26 mouse cellular contexts compared by ENCODE assay signal in genomic region chr2:18917838-18918237, GRCm38 (mm10).
DNase-seq lines count a peak whose midpoint lies in the region; ATAC-seq and TF ChIP-seq lines count a peak whose summit lies in the region.
"Had no signal": no experiment of that assay in that cellular context is flagged by ENCODE, and none has a peak within 500 bp of the region (broad histone marks: within the 10 kb centered on the region; RNA-seq: fewer than 3 reads in every experiment).

No protein-coding gene starts in this region.

- TF ChIP-seq EP300 in MEL (IDR thresholded peaks at IDR 0.05; ENCODE audit: low read depth in 1 of 2, low read length in 2 of 2), result peak; percentile 50 to 75; a peak in 3 of 4 replicates

- ATAC-seq in liver, embryonic 13.5 days (ENCODE audit: low read depth), result peak; percentile 59; the same call in 1 of the 2 replicates
- peak; percentile 65 for ATAC-seq in liver, embryonic 16.5 days (ENCODE audit: low read depth)
- no peak for ATAC-seq in hindbrain, embryonic 16.5 days
- ATAC-seq: forebrain, embryonic 14.5 days; forebrain, postnatal 0 days had no signal

- 0 out of 2 replicates have a peak overlapping the region, but pooled peaks have one; percentile 27 for H3K27ac ChIP-seq in MEL (ENCODE audit: control insufficient read depth, low read depth, low read length)
- H3K27ac ChIP-seq in liver, embryonic 13.5 days, result peak overlapping the region; percentile 66
- peak overlapping the region; percentile 73 for H3K27ac ChIP-seq in liver, embryonic 16.5 days (ENCODE audit: low read length)
- no peak overlapping the region for H3K27ac ChIP-seq in hindbrain, embryonic 16.5 days (ENCODE audit: low read depth, low read length)
- H3K27ac ChIP-seq in embryonic facial prominence, embryonic 10.5 days (replicated peaks), result no peak overlapping the region
- no peak overlapping the region for H3K27ac ChIP-seq in left cerebral cortex, adult 2 months
- H3K27ac ChIP-seq: embryonic facial prominence, embryonic 12.5 days; embryonic facial prominence, embryonic 15.5 days; gastrocnemius, adult 2 months; heart, embryonic 15.5 days; hindbrain, embryonic 14.5 days had no signal

- H3K9ac ChIP-seq in MEL (ENCODE audit: control insufficient read depth, low read depth, low read length, poor library complexity, severe bottlenecking), result no peak overlapping the region
- peak overlapping the region; percentile 0; the same call in 1 of the 2 replicates for H3K9ac ChIP-seq in liver, embryonic 13.5 days
- peak overlapping the region; percentile 24; the same call in 1 of the 2 replicates for H3K9ac ChIP-seq in liver, embryonic 16.5 days (ENCODE audit: low read depth, low read length)
- no peak overlapping the region for H3K9ac ChIP-seq in hindbrain, embryonic 16.5 days (ENCODE audit: low read depth, low read length)
- H3K9ac ChIP-seq: embryonic facial prominence, embryonic 12.5 days; embryonic facial prominence, embryonic 15.5 days; forebrain, postnatal 0 days; heart, embryonic 12.5 days; heart, embryonic 15.5 days; hindbrain, embryonic 14.5 days had no signal

- H3K79me2 ChIP-seq in MEL (ENCODE audit: control insufficient read depth, insufficient read depth, low read length, poor library complexity), result peaks cover 4% of the 10 kb centered on the region

- TF ChIP-seq POLR2A in MEL (IDR thresholded peaks at IDR 0.05; ENCODE audit: control insufficient read depth in 1 of 2, insufficient read depth in 1 of 2, low read depth in 1 of 2, low read length in 2 of 2, poor library complexity in 1 of 2), result no peak

- H3K4me1 ChIP-seq in MEL (ENCODE audit: control insufficient read depth in 1 of 2, insufficient read depth in 2 of 2, low read length in 2 of 2), result peaks cover 14 to 25% of the 10 kb centered on the region in 2 experiments
- peaks cover 86% of the 10 kb centered on the region for H3K4me1 ChIP-seq in liver, embryonic 13.5 days (replicated peaks)
- H3K4me1 ChIP-seq in liver, embryonic 16.5 days (ENCODE audit: control insufficient read depth, low read depth, low read length), result peaks cover 46% of the 10 kb centered on the region
- peaks cover 3% of the 10 kb centered on the region for H3K4me1 ChIP-seq in hindbrain, embryonic 16.5 days (ENCODE audit: control insufficient read depth, insufficient read depth, low read depth, low read length)
- peaks cover 62% of the 10 kb centered on the region for H3K4me1 ChIP-seq in embryonic facial prominence, embryonic 10.5 days

- intact Hi-C loops in left cerebral cortex, adult 2 months (cut with DNase I), result no loop called here

- H3K36me3 ChIP-seq in MEL (ENCODE audit: control insufficient read depth in 1 of 2, insufficient read depth in 2 of 2, low read length in 2 of 2), result peaks cover 0 to 29% of the 10 kb centered on the region in 2 experiments; a peak in 2 of 4 replicates
- H3K36me3 ChIP-seq in liver, embryonic 13.5 days, result no peaks in the 10 kb centered on the region
- H3K36me3 ChIP-seq in liver, embryonic 16.5 days (ENCODE audit: control insufficient read depth, insufficient read depth), result no peaks in the 10 kb centered on the region
- no peaks in the 10 kb centered on the region for H3K36me3 ChIP-seq in hindbrain, embryonic 16.5 days (ENCODE audit: control insufficient read depth, insufficient read depth, low read length)
- H3K36me3 ChIP-seq in embryonic facial prominence, embryonic 10.5 days (replicated peaks), result no peaks in the 10 kb centered on the region
- H3K36me3 ChIP-seq: embryonic facial prominence, embryonic 12.5 days; embryonic facial prominence, embryonic 15.5 days; heart, embryonic 12.5 days; heart, embryonic 15.5 days had no signal

- no peaks in the 10 kb centered on the region for H3K27me3 ChIP-seq in MEL (ENCODE audit: control insufficient read depth in 1 of 2, insufficient read depth in 2 of 2, low read length in 2 of 2)
- no peaks in the 10 kb centered on the region for H3K27me3 ChIP-seq in liver, embryonic 13.5 days
- H3K27me3 ChIP-seq in liver, embryonic 16.5 days (ENCODE audit: control insufficient read depth, insufficient read depth, low read depth, low read length), result no peaks in the 10 kb centered on the region
- H3K27me3 ChIP-seq in hindbrain, embryonic 16.5 days (replicated peaks; ENCODE audit: control insufficient read depth, insufficient read depth, low read length), result no peaks in the 10 kb centered on the region
- H3K27me3 ChIP-seq in embryonic facial prominence, embryonic 10.5 days (replicated peaks; ENCODE audit: low read depth, poor library complexity, severe bottlenecking), result no peaks in the 10 kb centered on the region
- H3K27me3 ChIP-seq: CH12.LX; embryonic facial prominence, embryonic 12.5 days; embryonic facial prominence, embryonic 15.5 days; heart, embryonic 12.5 days; heart, embryonic 15.5 days had no signal

- no peak for TF ChIP-seq RAD21 in MEL (IDR thresholded peaks at IDR 0.05; ENCODE audit: low read depth, low read length)

- H3K4me2 ChIP-seq in liver, embryonic 13.5 days, result 0 out of 2 replicates have a peak overlapping the region, but pooled peaks have one; percentile 20
- H3K4me2 ChIP-seq in liver, embryonic 16.5 days (ENCODE audit: low read depth, low read length), result peak overlapping the region; percentile 11; the same call in 1 of the 2 replicates
- H3K4me2 ChIP-seq in hindbrain, embryonic 16.5 days (ENCODE audit: low read length), result no peak overlapping the region
- H3K4me2 ChIP-seq: embryonic facial prominence, embryonic 12.5 days; embryonic facial prominence, embryonic 15.5 days; heart, embryonic 12.5 days; heart, embryonic 15.5 days; hindbrain, embryonic 14.5 days had no signal

- 34% methylated on average over 2 of the region's 2 CpGs for WGBS in liver, embryonic 13.5 days (ENCODE audit: insufficient replicate concordance)
- WGBS in liver, embryonic 16.5 days (ENCODE audit: insufficient replicate concordance), result 45% methylated on average over 2 of the region's 2 CpGs
- 91% methylated on average over 2 of the region's 2 CpGs for WGBS in hindbrain, embryonic 16.5 days
- WGBS in embryonic facial prominence, embryonic 10.5 days, result 91% methylated on average over 2 of the region's 2 CpGs

- no peaks in the 10 kb centered on the region for H3K9me3 ChIP-seq in MEL (replicated peaks; ENCODE audit: insufficient read depth, low read length)
- no peaks in the 10 kb centered on the region for H3K9me3 ChIP-seq in liver, embryonic 13.5 days (replicated peaks)
- no peaks in the 10 kb centered on the region for H3K9me3 ChIP-seq in liver, embryonic 16.5 days (replicated peaks; ENCODE audit: control insufficient read depth, low read length)
- no peaks in the 10 kb centered on the region for H3K9me3 ChIP-seq in hindbrain, embryonic 16.5 days (ENCODE audit: control insufficient read depth, low read length)
- no peaks in the 10 kb centered on the region for H3K9me3 ChIP-seq in embryonic facial prominence, embryonic 10.5 days
- H3K9me3 ChIP-seq: embryonic facial prominence, embryonic 12.5 days; embryonic facial prominence, embryonic 15.5 days; G1E; heart, embryonic 12.5 days; heart, embryonic 15.5 days had no signal

- H3K4me3 ChIP-seq in MEL (ENCODE audit: control insufficient read depth in 1 of 2, insufficient read depth in 1 of 2, low read depth in 2 of 2, low read length in 2 of 2), result no peak overlapping the region
- H3K4me3 ChIP-seq in liver, embryonic 13.5 days (replicated peaks), result no peak overlapping the region
- no peak overlapping the region for H3K4me3 ChIP-seq in liver, embryonic 16.5 days (ENCODE audit: low read depth, low read length)
- H3K4me3 ChIP-seq in hindbrain, embryonic 16.5 days (ENCODE audit: low read length), result no peak overlapping the region
- H3K4me3 ChIP-seq in embryonic facial prominence, embryonic 10.5 days, result no peak overlapping the region
- H3K4me3 ChIP-seq in left cerebral cortex, adult 2 months, result no peak overlapping the region
- H3K4me3 ChIP-seq: embryonic facial prominence, embryonic 12.5 days; embryonic facial prominence, embryonic 15.5 days; gastrocnemius, adult 2 months; heart, embryonic 12.5 days; heart, embryonic 15.5 days had no signal

- peak; percentile 32 for DNase-seq in MEL (ENCODE audit: low read depth, low spot score)
- peak; percentile 46 for DNase-seq in c-Kit-positive CD71-positive TER-119-negative erythroid progenitor cells, embryonic 14.5 days (ENCODE audit: low read depth)
- DNase-seq in liver, embryonic 13.5 days, result no peak
- DNase-seq in embryonic facial prominence, embryonic 10.5 days (ENCODE audit: low spot score), result no peak
- DNase-seq in left cerebral cortex, adult 2 months (ENCODE audit: extremely low spot score in 1 of 2, low spot score in 2 of 2), result no peak
- no peak for DNase-seq in thymus, postnatal 14 days
- DNase-seq: adrenal gland, adult 8-10 months; adrenal gland, postnatal 25 days; cerebellum, adult 18-20 months; cerebellum, adult 9-10 months; cerebellum, postnatal 14 days; forebrain, postnatal 0 days; heart, adult 11 months; heart, postnatal 10 days; heart, postnatal 36 days had no signal

- no peak for TF ChIP-seq CTCF in MEL (IDR thresholded peaks at IDR 0.05 in 2 of 3, conservative IDR thresholded peaks at IDR 0.05 in 1 of 3; ENCODE audit: control insufficient read depth in 1 of 3, insufficient read depth in 1 of 3, low read depth in 2 of 3, low read length in 3 of 3, poor library complexity in 1 of 3, severe bottlenecking in 1 of 3)
- no peak for TF ChIP-seq CTCF in left cerebral cortex, adult 2 months (IDR thresholded peaks at IDR 0.05)

TF ChIP-seq in MEL, 35 proteins besides CTCF, POLR2A, EP300 and RAD21:
- TF ChIP-seq SIN3A (IDR thresholded peaks at IDR 0.05; ENCODE audit: low read length) (peak; percentile 38; the same call in 1 of the 2 replicates), ETS1 (IDR thresholded peaks at IDR 0.05; ENCODE audit: low read depth, low read length) (peak; percentile 74), GATA1 (IDR thresholded peaks at IDR 0.05; ENCODE audit: low read depth, low read length) (peak; percentile 87), TCF12 (IDR thresholded peaks at IDR 0.05; ENCODE audit: low read depth, low read length) (peak; percentile 85), MAX (IDR thresholded peaks at IDR 0.05; ENCODE audit: low read length) (no peak), RCOR1 (IDR thresholded peaks at IDR 0.05; ENCODE audit: low read depth, low read length) (0 out of 2 replicates have a peak, but pooled peaks have one; percentile 28), SMC3 (IDR thresholded peaks at IDR 0.05; ENCODE audit: low read depth, low read length) (no peak), TAL1 (IDR thresholded peaks at IDR 0.05; ENCODE audit: low read length) (peak; percentile 59)

Comparison
In these comparisons a context has a peak if more than half of its experiments do, and no peak if none do; other contexts are left out.
1. DNase-seq: peak in MEL (single experiment) and c-Kit-positive CD71-positive TER-119-negative erythroid progenitor cells, embryonic 14.5 days (single experiment); none in liver, embryonic 13.5 days (single experiment), embryonic facial prominence, embryonic 10.5 days (single experiment), left cerebral cortex, adult 2 months (0 of 2) and thymus, postnatal 14 days (single experiment).
2. H3K27ac ChIP-seq: peak in MEL (single experiment), liver, embryonic 13.5 days (single experiment) and liver, embryonic 16.5 days (single experiment); none in hindbrain, embryonic 16.5 days (single experiment), embryonic facial prominence, embryonic 10.5 days (single experiment) and left cerebral cortex, adult 2 months (single experiment).
3. H3K9ac ChIP-seq: peak in liver, embryonic 13.5 days (single experiment) and liver, embryonic 16.5 days (single experiment); none in MEL (single experiment) and hindbrain, embryonic 16.5 days (single experiment).